ENCODE assay signal across 31 mouse cellular contexts in the genomic region with DNA sequence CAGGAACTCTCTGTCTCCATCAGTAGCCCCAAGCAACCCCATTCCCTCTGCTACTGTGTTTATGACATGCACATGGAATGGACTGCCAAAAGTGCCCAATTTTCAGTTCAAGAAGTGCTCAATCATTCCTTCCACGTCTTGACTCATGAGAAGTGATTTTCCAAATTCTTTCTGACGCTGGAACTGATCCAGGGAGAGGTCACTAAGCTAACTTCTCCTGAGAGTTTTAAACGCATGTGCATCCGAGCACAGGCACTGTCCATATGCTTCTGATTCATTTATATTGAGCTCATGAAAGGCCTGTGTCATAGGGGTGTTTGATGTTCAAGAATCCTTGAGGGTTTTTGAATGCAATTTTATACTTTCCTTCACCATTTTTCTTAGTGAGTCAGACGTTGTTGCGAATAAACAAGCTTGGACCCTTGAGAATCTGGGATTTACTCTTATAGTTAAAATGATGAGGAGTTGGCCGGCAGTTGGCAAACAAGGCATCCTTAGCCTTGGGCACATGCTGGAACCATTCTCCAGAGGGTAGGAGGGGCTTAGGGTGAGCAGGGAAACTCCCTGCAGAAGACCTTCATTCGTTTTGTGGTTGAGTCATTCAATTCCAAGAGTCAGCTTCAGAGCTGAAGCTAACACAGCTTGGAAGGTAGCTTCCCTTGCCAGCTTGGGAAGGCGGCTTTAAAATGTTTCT.
DNase-seq lines count a peak whose midpoint lies in the region; ATAC-seq and TF ChIP-seq lines count a peak whose summit lies in the region.
"Had no signal": no experiment of that assay in that cellular context is flagged by ENCODE, and none has a peak within 500 bp of the region (broad histone marks: within the 10 kb centered on the region; RNA-seq: fewer than 3 reads in every experiment).

No protein-coding gene starts in this region.

- no peak for TF ChIP-seq CTCF in midbrain, postnatal 0 days (IDR thresholded peaks at IDR 0.05)

- ATAC-seq in embryonic facial prominence, embryonic 13.5 days (ENCODE audit: insufficient number of reproducible peaks, insufficient read depth, low FRiP score, low TSS enrichment, low read depth), result no peak
- no peak for ATAC-seq in midbrain, embryonic 14.5 days (ENCODE audit: low FRiP score, low TSS enrichment)
- no peak for ATAC-seq in midbrain, postnatal 0 days (ENCODE audit: low FRiP score)
- ATAC-seq in embryonic facial prominence, embryonic 15.5 days (ENCODE audit: insufficient number of reproducible peaks, low FRiP score, low TSS enrichment, low read depth), result no peak; the same call in 1 of the 2 replicates
- ATAC-seq: activated CD4-positive, CD25-positive, alpha-beta regulatory T cell, adult 4 months; CD4-positive, CD25-positive, alpha-beta regulatory T cell, adult 4 months; hindbrain, postnatal 0 days; intestine, embryonic 15.5 days had no signal

- no peak for DNase-seq in embryonic facial prominence, embryonic 10.5 days (ENCODE audit: low spot score)
- DNase-seq in midbrain, embryonic 14.5 days, result peak; percentile 1
- no peak for DNase-seq in midbrain, postnatal 0 days (ENCODE audit: low spot score)
- no peak for DNase-seq in thymus, postnatal 14 days
- DNase-seq in gastrocnemius, postnatal 25 days, result no peak
- no peak for DNase-seq in layer of hippocampus, postnatal 14 days (ENCODE audit: low spot score in 2 of 2)
- DNase-seq: adrenal gland, adult 8-10 months; cerebellum, adult 11 months; cerebellum, adult 9-10 months; cerebellum, postnatal 36 days; gastrocnemius, postnatal 10 days; heart, adult 11 months; heart, postnatal 36 days; kidney, adult 8-10 months; kidney, postnatal 4 days; lung, adult 2 months; lung, postnatal 14 days; right cerebral cortex, postnatal 14 days had no signal

- H3K36me3 ChIP-seq in embryonic facial prominence, embryonic 13.5 days, result no peaks in the 10 kb centered on the region
- no peaks in the 10 kb centered on the region for H3K36me3 ChIP-seq in embryonic facial prominence, embryonic 10.5 days (replicated peaks)
- H3K36me3 ChIP-seq in midbrain, embryonic 14.5 days (ENCODE audit: control insufficient read depth, insufficient read depth, low read length), result no peaks in the 10 kb centered on the region
- H3K36me3 ChIP-seq in midbrain, postnatal 0 days (ENCODE audit: insufficient read depth, low read length), result no peaks in the 10 kb centered on the region
- H3K36me3 ChIP-seq in embryonic facial prominence, embryonic 15.5 days, result no peaks in the 10 kb centered on the region
- H3K36me3 ChIP-seq: hindbrain, embryonic 12.5 days; intestine, embryonic 15.5 days; limb, embryonic 12.5 days; midbrain, embryonic 10.5 days; stomach, embryonic 15.5 days had no signal

- no peak overlapping the region for H3K4me3 ChIP-seq in embryonic facial prominence, embryonic 13.5 days
- H3K4me3 ChIP-seq in embryonic facial prominence, embryonic 10.5 days, result no peak overlapping the region
- H3K4me3 ChIP-seq in midbrain, embryonic 14.5 days (replicated peaks; ENCODE audit: low read depth, low read length), result no peak overlapping the region
- H3K4me3 ChIP-seq in midbrain, postnatal 0 days (ENCODE audit: low read depth, low read length), result no peak overlapping the region
- H3K4me3 ChIP-seq in embryonic facial prominence, embryonic 15.5 days (replicated peaks), result no peak overlapping the region
- H3K4me3 ChIP-seq: hindbrain, embryonic 12.5 days; intestine, embryonic 15.5 days; limb, embryonic 12.5 days; midbrain, embryonic 10.5 days; stomach, embryonic 15.5 days had no signal

- peaks cover 41% of the 10 kb centered on the region for H3K4me1 ChIP-seq in embryonic facial prominence, embryonic 13.5 days
- H3K4me1 ChIP-seq in embryonic facial prominence, embryonic 10.5 days, result peaks cover 15% of the 10 kb centered on the region; the same call in 1 of the 2 replicates
- no peaks in the 10 kb centered on the region for H3K4me1 ChIP-seq in midbrain, embryonic 14.5 days (ENCODE audit: control insufficient read depth, insufficient read depth, low read length)
- no peaks in the 10 kb centered on the region for H3K4me1 ChIP-seq in midbrain, postnatal 0 days (ENCODE audit: insufficient read depth, low read length)
- H3K4me1 ChIP-seq in embryonic facial prominence, embryonic 15.5 days, result peaks cover 29% of the 10 kb centered on the region
- H3K4me1 ChIP-seq: intestine, embryonic 15.5 days; stomach, embryonic 15.5 days had no signal

- no peaks in the 10 kb centered on the region for H3K9me3 ChIP-seq in embryonic facial prominence, embryonic 13.5 days
- no peaks in the 10 kb centered on the region for H3K9me3 ChIP-seq in embryonic facial prominence, embryonic 10.5 days
- H3K9me3 ChIP-seq in midbrain, embryonic 14.5 days (ENCODE audit: control insufficient read depth, low read length), result no peaks in the 10 kb centered on the region
- no peaks in the 10 kb centered on the region for H3K9me3 ChIP-seq in midbrain, postnatal 0 days (ENCODE audit: low read length)
- H3K9me3 ChIP-seq in embryonic facial prominence, embryonic 15.5 days (replicated peaks), result no peaks in the 10 kb centered on the region
- H3K9me3 ChIP-seq: hindbrain, embryonic 12.5 days; intestine, embryonic 15.5 days; limb, embryonic 12.5 days; midbrain, embryonic 10.5 days; stomach, embryonic 15.5 days had no signal

- H3K27ac ChIP-seq in embryonic facial prominence, embryonic 13.5 days, result peak overlapping the region; percentile 12; the same call in 1 of the 2 replicates
- H3K27ac ChIP-seq in embryonic facial prominence, embryonic 10.5 days (replicated peaks), result no peak overlapping the region
- H3K27ac ChIP-seq in midbrain, embryonic 14.5 days (replicated peaks; ENCODE audit: low read depth, low read length), result no peak overlapping the region
- H3K27ac ChIP-seq in midbrain, postnatal 0 days (ENCODE audit: low read depth, low read length), result no peak overlapping the region
- H3K27ac ChIP-seq in embryonic facial prominence, embryonic 15.5 days (replicated peaks), result peak overlapping the region; percentile 45
- H3K27ac ChIP-seq: hindbrain, embryonic 12.5 days; hindbrain, postnatal 0 days; intestine, embryonic 15.5 days; kidney, postnatal 0 days; limb, embryonic 12.5 days; liver, embryonic 14.5 days; midbrain, embryonic 10.5 days; stomach, embryonic 15.5 days had no signal

- WGBS in embryonic facial prominence, embryonic 13.5 days, result 22% methylated on average over 9 of the region's 9 CpGs
- 70% methylated on average over 9 of the region's 9 CpGs for WGBS in embryonic facial prominence, embryonic 10.5 days
- 51% methylated on average over 9 of the region's 9 CpGs for WGBS in midbrain, embryonic 14.5 days
- 48% methylated on average over 9 of the region's 9 CpGs for WGBS in midbrain, postnatal 0 days
- WGBS in embryonic facial prominence, embryonic 15.5 days, result 25% methylated on average over 9 of the region's 9 CpGs

- H3K4me2 ChIP-seq in embryonic facial prominence, embryonic 13.5 days, result no peak overlapping the region
- H3K4me2 ChIP-seq in midbrain, embryonic 14.5 days (ENCODE audit: low read length), result no peak overlapping the region
- H3K4me2 ChIP-seq in midbrain, postnatal 0 days (ENCODE audit: low read depth, low read length, poor library complexity, severe bottlenecking), result no peak overlapping the region
- no peak overlapping the region for H3K4me2 ChIP-seq in embryonic facial prominence, embryonic 15.5 days (replicated peaks)
- H3K4me2 ChIP-seq: heart, embryonic 11.5 days; hindbrain, embryonic 12.5 days; intestine, embryonic 15.5 days; limb, embryonic 12.5 days; stomach, embryonic 15.5 days had no signal

- no peaks in the 10 kb centered on the region for H3K27me3 ChIP-seq in embryonic facial prominence, embryonic 13.5 days
- 0 out of 2 replicates have a peak, but pooled peaks cover 6% of the 10 kb centered on the region for H3K27me3 ChIP-seq in embryonic facial prominence, embryonic 10.5 days (replicated peaks; ENCODE audit: low read depth, poor library complexity, severe bottlenecking)
- H3K27me3 ChIP-seq in midbrain, embryonic 14.5 days (ENCODE audit: control insufficient read depth, insufficient read depth, low read length), result no peaks in the 10 kb centered on the region
- H3K27me3 ChIP-seq in midbrain, postnatal 0 days (ENCODE audit: insufficient read depth, low read length), result no peaks in the 10 kb centered on the region
- H3K27me3 ChIP-seq in embryonic facial prominence, embryonic 15.5 days, result no peaks in the 10 kb centered on the region
- H3K27me3 ChIP-seq: intestine, embryonic 15.5 days; limb, embryonic 12.5 days; stomach, embryonic 15.5 days had no signal

- H3K9ac ChIP-seq in embryonic facial prominence, embryonic 13.5 days, result no peak overlapping the region
- H3K9ac ChIP-seq in midbrain, embryonic 14.5 days (replicated peaks; ENCODE audit: low read length), result no peak overlapping the region
- no peak overlapping the region for H3K9ac ChIP-seq in midbrain, postnatal 0 days (replicated peaks; ENCODE audit: low read length, poor library complexity, severe bottlenecking)
- no peak overlapping the region for H3K9ac ChIP-seq in embryonic facial prominence, embryonic 15.5 days
- H3K9ac ChIP-seq: hindbrain, embryonic 12.5 days; intestine, embryonic 15.5 days; limb, embryonic 12.5 days; liver, embryonic 14.5 days; stomach, embryonic 15.5 days had no signal

Comparison
In these comparisons a context has a peak if more than half of its experiments do, and no peak if none do; other contexts are left out.
1. H3K27ac ChIP-seq: peak in embryonic facial prominence, embryonic 13.5 days (single experiment) and embryonic facial prominence, embryonic 15.5 days (single experiment); none in embryonic facial prominence, embryonic 10.5 days (single experiment), midbrain, embryonic 14.5 days (single experiment) and midbrain, postnatal 0 days (single experiment).